Mouse (Mus musculus): ENCODE data around the gene Cotl1.

DNA sequence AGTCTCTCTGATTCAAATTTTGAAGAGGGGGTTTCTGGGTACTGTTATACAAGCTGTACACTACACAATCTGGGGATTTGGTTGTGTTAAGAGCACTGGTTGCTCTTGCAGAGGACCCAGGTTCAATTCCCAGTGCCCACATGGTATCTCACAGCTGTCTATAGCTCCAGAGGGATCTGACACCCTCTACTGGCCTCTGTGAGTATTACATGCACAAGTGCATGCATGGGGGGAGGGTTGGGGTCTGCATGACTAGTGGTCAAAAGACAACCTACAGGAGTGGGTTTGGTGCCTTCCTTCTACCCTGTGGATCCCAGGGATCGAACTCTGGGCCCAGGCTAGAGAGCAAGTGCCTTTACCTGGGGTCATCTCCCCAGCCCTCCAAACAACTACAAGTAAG is 37.8 kb downstream of the Cotl1 start:
- TF ChIP-seq CTCF (conservative IDR thresholded peaks at IDR 0.05; ENCODE audit: low read length) (peak; percentile 90), NANOG (IDR thresholded peaks at IDR 0.05; ENCODE audit: borderline replicate concordance, low read length) (no peak), POU5F1 (IDR thresholded peaks at IDR 0.05; ENCODE audit: borderline replicate concordance, low read length) (no peak)
